Mouse (Mus musculus) liver, adult 2 months (tissue): Measurements from ENCODE around the gene Gm28308.

Experiments used
- CTCF ChIP-seq: fragments of 200-500 bp; IDR thresholded peaks from 2 replicates; pipeline ENCODE4 v1.5.1; 2011; ENCODE audit warnings: low read depth, low read length, control low read depth
- POLR2A ChIP-seq: fragments of 200-500 bp; IDR thresholded peaks from 2 replicates; pipeline ENCODE4 v1.6.1; 2011; ENCODE audit warnings: low read length, control low read depth; ENCODE audit not compliant: insufficient read depth; ENCODE audit errors: extremely low read depth

DNA sequence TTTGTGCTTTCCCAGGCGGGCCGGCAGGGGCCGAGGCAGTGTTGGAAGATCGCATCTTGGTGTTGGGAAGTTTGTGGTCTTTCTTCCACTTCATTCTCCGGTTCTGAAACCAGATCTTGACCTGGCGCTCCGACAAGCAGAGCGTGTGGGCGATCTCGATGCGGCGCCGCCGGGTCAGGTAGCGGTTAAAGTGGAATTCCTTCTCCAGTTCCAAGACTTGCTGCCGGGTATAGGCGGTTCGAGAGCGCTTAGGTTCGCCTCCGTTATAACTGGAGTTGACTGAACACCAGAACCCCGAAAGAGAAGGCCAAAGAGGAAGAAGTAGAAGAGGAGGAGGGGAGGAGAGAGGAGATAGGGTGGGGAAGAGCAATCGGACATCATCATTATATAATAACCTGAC lies 22.7 kb downstream of the Gm28308 start:
- TF ChIP-seq POLR2A (no peak), CTCF (no peak)
